Mouse (Mus musculus): ENCODE data around the gene Psd4.

Psd4 gene

GRCm38 (mm10) chr2:24386158-24386963, 19.0 kb downstream of the Psd4 start:
- no peak for DNase-seq

GRCm38 (mm10) chr2:24386964-24387320, 19.6 kb downstream of the Psd4 start:
- DNase-seq, result no peak

- no peak for DNase-seq
Measured at GRCm38 (mm10) chr2:24387361-24388283, 20.2 kb downstream of the Psd4 start.

GRCm38 (mm10) chr2:24393251-24393650, 25.9 kb downstream of the Psd4 start:
- DNase-seq, result no peak

- DNase-seq, result no peak
Measured at GRCm38 (mm10) chr2:24397115-24397514, 29.7 kb downstream of the Psd4 start.

- no peak for DNase-seq
Measured at GRCm38 (mm10) chr2:24400711-24401110, 33.3 kb downstream of the Psd4 start.

GRCm38 (mm10) chr2:24405345-24406012, 38.1 kb downstream of the Psd4 start:
- DNase-seq, result peak; percentile 52

- peak; percentile 67 for DNase-seq
Measured at GRCm38 (mm10) chr2:24407701-24408485, 40.5 kb downstream of the Psd4 start.

GRCm38 (mm10) chr2:24409166-24409565, 41.8 kb downstream of the Psd4 start:
- peak; percentile 60 for DNase-seq

- no peak for DNase-seq
Measured at GRCm38 (mm10) chr2:24413172-24413571, 45.8 kb downstream of the Psd4 start.

GRCm38 (mm10) chr2:24413677-24414076, 46.3 kb downstream of the Psd4 start:
- DNase-seq, result no peak

GRCm38 (mm10) chr2:24416668-24417067, 49.3 kb downstream of the Psd4 start:
- no peak for DNase-seq

- DNase-seq, result no peak
Measured at GRCm38 (mm10) chr2:24417106-24417505, 49.7 kb downstream of the Psd4 start.

- DNase-seq, result no peak
Measured at GRCm38 (mm10) chr2:24417564-24417963, 50.2 kb downstream of the Psd4 start.

GRCm38 (mm10) chr2:24421211-24421863, 54.0 kb downstream of the Psd4 start:
- no peak for DNase-seq

- DNase-seq, result no peak
Measured at GRCm38 (mm10) chr2:24422815-24423214, 55.4 kb downstream of the Psd4 start.

GRCm38 (mm10) chr2:24425630-24426029, 58.2 kb downstream of the Psd4 start:
- no peak for DNase-seq

- DNase-seq, result no peak
Measured at GRCm38 (mm10) chr2:24427866-24428675, 60.7 kb downstream of the Psd4 start.

- no peak for DNase-seq
Measured at GRCm38 (mm10) chr2:24429806-24430205, 62.4 kb downstream of the Psd4 start.

- DNase-seq, result no peak
Measured at GRCm38 (mm10) chr2:24434670-24435069, 67.3 kb downstream of the Psd4 start.

- DNase-seq, result no peak
Measured at GRCm38 (mm10) chr2:24435699-24436098, 68.3 kb downstream of the Psd4 start.
